Mouse (Mus musculus) spleen, adult 18-20 months (tissue): ENCODE measurements around the gene Rnf19b.
A peak's percentile ranks its signal among the peaks of the same experiment; 100 is the strongest.

ENCODE experiments used
- DNase-seq, 2 experiments: peaks; one replicate each; pipeline ENCODE4 v3.0.0; 2022; ENCODE audit warnings: mixed read lengths in 2 of 2

The Rnf19b gene

DNA sequence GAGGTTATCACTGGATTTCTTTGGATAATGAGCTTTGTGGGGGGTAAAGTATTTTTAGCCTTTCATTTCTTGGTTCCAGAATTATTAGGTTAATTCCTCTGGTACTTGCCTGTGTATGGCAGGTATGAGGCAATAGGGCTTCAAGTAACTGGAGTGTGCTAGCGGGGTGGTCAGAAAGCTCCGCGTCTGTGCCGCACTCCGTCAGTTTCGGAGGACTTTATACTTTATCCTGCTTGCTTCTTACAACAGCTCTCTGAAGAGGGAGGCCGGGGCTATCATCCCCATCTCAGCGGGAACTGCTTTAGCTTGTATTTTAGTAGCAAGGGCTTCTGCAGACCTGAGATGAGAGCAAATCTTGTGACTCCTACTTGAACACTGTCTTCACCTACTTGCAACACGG is 21.1 kb downstream of the Rnf19b start:
- DNase-seq: no peak

GRCm38 (mm10) chr4:129081041-129081440 is 23.0 kb downstream of the Rnf19b start:
- DNase-seq: no peak

DNA sequence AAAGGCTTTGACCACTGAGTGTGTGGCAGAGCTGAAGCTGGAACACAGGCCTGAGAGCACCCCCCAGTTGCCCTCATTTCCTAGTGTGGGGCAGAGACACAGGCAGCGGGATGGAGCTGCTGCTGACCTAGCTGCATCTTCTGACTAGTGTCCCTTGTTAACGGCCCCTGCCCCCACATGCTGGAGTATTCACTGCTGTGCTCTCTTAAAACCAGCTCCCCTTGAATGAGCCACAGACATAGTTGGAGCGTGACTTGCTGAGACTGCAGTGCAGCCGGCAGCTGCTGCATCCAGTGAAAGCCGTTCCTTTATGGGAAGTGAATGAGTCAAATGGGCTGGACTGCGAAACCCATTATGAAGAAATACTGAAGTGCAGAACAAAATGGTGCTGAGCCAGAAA is 23.4 kb downstream of the Rnf19b start:
- no peak for DNase-seq

DNA sequence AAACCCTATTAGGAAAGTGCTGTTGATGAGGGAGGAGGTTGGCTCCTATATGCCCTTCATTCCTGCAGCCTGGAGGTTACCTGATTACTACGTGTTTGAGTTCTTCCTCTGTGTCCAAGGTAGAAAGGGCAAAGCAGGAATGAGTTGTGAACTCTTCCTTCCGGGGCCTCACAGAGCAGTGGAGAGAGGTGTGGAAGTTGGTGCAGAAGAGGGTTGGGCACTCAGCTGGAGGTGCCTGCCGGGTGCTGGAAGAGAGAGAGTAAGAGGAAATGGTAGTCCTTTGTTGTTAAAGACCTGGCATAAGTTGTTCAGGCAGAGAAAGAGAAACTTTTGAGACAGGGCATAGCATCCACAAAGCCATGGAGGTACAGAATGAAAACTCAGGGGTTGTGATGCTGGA is 23.9 kb downstream of the Rnf19b start:
- no peak for DNase-seq

GRCm38 (mm10) chr4:129082379-129083115 is 24.5 kb downstream of the Rnf19b start:
- DNase-seq: peak; percentile 42 to 74

DNA sequence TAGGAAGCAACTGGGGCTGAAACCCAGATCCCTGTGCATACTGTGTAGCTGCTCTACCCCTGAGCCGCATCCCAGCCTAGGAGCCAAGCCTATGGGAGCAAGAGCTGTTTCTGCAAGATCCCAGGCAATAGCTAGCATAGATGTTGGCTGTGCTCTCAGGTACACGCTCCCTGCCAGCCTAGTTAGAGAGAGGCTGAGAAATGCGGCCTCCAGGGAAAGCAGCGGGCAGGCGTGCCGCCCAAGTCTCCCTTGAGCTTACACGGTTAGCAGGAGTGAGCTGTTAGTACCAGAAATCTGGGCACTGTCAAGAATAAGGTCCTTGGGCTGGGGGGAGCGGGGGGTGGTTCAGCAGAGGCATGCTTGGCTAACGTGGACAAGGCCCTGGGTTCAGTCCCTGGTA is 26.8 kb downstream of the Rnf19b start:
- no peak for DNase-seq

GRCm38 (mm10) chr4:129086078-129086477 is 28.0 kb downstream of the Rnf19b start:
- DNase-seq: peak in 1 of 2 experiments; percentile 72

GRCm38 (mm10) chr4:129087850-129088249 is 29.8 kb downstream of the Rnf19b start:
- DNase-seq: no peak

- DNase-seq: no peak
Observed at GRCm38 (mm10) chr4:129095276-129095675, 37.2 kb downstream of the Rnf19b start.

- DNase-seq: no peak
Observed at GRCm38 (mm10) chr4:129097006-129097405, 38.9 kb downstream of the Rnf19b start.

DNA sequence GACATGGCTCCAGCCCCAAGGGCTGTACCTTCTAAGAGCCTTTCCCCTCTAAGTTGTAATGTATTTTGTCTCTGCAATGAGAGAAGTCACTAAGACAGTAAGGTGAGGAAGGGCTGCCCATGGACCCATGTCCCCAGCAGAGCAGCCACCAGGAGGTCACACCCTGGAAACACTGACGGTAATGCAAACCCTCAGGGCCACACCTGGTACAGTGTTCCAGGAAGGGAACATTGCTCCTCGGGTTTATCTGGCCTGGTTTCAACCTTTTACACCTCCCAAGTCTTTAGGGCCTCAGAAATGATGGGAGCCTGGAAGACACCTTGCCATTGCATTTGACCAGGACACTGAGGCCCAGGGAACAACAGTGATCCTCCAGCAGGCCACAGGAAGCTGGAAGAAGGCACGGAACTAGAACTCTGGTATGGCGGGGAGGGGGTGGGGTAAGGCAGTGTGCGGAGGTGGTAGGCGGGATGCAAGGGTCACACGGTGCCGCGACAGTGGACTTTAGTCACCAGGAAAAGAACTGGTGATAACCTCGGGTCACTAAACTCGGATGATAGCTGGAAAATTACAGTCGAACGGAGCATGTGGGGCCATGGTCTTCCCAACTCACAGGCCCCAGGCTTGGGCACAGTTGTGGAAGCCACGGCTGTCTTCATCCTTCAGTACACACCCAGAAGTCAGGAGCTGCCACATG is 44.2 kb downstream of the Rnf19b start:
- DNase-seq: no peak

DNA sequence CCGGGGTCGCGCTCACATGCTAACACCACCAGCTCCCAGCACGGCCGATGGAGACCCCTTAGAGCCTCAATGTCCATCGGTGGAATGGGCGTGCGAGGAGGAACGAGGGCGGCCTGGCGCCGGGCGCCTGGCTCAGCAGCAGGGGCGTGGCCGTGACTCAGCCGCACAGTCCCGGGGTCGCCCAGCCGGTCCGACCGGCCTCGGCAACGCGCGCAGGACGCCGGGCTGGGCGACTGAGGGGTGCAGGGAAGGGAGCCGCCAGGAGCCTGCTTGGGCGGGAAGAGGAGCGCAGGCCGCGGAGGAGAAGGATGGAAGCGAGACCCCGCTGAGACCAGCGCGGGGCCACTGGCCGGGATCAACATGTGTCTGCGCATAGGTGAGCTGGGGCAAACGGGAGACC is 47.3 kb downstream of the Rnf19b start, which contains the start of gene Tmem54:
Tmem54 (plus strand) TSS at position 193 of the 400 bp plus-strand sequence.
- no peak for DNase-seq

DNA sequence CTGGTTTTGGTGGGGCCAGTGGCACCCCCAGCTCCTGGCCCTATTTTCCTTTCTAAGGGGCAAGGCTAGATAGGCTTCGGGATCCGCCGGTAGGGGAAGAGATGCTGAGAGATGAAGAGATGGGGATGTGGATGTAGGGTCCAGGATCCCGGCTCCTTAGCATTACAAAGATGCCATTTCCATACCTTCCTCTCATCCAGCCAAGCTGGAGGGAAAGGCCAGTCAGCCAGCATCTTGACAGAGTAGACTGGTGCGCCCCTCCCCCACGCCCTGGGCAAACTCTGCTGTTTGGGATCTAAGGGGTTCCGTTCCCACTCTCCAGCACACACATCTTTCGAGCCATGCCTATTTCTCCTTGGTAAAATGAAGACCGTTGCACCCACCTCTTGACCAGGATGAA is 48.0 kb downstream of the Rnf19b start:
- no peak for DNase-seq

DNA sequence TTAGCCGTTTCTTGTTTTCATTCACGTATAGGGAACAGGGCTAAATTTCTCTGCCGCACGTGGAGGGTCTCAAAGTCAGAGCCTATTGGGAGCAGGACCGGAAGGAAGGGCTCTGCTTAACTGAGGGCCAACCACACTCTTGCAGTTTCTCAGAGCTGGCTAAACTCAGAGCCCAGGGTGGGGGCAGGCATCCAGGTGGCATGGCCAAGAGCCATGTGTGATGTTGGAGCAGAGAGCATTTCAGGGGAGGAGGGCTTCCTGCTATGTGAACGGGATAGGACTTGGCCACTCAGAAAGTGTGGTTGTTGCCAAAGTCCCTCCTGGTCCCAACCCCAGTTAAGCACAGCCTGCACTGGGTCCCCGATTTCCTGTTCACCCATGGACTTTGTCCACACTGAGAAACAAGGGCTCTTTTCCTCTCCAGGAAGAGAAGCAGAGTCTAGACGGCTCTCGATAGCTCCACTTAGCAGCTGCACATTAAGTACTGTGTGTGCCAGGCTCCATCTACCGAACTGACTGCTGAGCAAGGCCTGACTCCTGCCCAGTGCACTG is 49.4 kb downstream of the Rnf19b start:
- no peak for DNase-seq

GRCm38 (mm10) chr4:129108624-129109023 is 50.6 kb downstream of the Rnf19b start:
- DNase-seq: no peak

GRCm38 (mm10) chr4:129110804-129111203 is 52.7 kb downstream of the Rnf19b start:
- no peak for DNase-seq

- no peak for DNase-seq
Observed at GRCm38 (mm10) chr4:129111350-129111749, 53.3 kb downstream of the Rnf19b start.

DNA sequence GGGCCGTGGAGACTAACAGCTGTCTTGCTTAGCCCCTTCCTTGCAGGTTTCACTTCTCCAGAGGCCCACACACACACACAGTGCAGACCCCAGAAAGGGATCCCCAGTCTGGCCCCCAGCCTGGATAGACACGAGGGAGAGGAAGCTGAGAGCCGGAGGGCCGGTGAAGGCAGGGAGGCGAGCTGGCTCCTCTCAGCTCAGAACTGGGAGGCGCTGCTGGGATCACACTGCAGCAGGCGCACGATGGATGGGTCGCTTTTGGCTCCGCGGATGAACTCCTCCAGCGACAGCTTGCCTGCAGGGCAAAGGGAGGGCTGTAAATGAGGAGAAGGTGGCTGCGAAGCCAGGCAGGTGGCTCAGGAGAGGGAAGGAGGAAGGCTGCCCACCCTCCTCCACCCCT is 54.2 kb downstream of the Rnf19b start:
- DNase-seq: no peak

DNA sequence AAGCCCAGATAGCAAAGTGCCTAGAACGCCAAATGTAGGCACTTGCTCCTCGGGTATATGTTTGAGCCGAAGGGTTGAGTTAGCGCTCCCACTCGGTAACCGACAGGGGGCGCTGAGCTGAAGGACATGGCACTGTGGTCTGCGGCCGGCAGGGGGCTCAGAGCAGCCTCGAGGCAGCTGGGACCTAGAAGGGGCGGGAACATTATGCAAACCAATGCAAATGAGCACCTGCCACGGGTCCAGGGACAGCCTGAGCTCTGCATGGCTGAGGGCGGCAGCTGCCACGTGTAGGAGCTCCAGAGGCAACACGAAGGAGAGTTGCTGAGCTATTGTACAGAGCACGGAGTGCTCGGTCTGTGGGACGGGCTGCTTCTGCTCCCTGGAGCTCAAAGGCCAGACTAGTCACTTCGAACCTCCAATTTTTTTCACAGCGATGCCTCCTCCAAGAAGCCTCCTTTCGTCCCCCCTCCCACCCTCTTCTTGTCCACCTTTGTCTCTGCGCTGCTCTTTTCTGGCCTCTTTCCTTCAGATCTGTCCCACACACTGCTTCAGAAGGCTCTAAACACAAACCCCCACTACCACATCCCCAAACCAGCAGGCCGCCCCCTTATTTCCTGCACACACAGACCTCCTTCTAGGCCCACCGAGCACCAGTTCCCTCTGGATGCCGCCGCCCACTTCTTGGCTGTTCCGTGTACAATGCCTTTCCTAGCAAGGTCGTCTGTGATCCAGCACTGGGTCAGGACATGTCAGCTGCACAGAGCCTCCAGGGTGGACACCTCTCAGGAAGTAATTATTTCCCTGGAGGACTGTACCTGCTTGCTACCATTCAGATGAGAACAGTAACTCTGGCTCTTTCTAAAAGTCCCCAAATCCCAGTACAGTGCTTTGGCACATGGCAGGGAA is 55.3 kb downstream of the Rnf19b start:
- DNase-seq: peak in 1 of 2 experiments; percentile 24

GRCm38 (mm10) chr4:129116703-129117102 is 58.6 kb downstream of the Rnf19b start:
- no peak for DNase-seq

DNA sequence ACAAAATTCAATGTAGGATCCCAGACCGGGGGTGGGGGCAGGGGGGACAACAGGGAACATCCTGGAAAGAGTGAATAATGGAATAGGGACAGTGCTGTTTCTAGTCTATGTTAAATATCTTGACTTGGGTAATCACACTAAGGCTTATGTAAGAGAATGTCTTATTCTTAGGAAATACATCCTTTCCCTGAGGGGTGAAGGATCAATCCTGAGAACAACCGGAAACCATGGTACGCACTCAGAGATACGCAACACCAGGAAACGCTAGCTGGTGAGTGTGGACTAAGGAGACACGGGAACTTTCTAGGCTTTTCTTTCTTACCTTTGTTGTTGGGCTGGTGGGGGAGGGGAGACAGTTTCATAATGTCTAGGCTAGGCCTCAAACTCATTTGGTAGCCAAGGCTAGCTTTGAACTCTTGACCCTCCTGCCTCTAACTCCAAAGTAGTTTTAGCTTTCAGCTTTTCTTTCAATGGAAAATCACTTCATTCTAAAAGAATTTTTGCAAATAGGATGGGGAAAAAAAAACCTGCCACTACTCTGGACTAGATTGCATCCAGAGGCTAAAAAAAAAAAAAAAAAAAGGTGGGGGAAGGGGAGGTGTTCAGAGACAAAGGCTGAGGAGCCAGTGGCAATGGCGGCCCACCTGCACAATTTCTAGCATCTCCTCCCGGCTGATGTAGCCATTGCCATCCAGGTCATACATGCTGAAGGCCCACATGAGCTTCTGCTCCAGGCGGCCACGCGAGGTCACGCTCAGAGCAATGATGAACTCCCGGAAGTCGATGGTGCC is 59.8 kb downstream of the Rnf19b start:
- no peak for DNase-seq

DNA sequence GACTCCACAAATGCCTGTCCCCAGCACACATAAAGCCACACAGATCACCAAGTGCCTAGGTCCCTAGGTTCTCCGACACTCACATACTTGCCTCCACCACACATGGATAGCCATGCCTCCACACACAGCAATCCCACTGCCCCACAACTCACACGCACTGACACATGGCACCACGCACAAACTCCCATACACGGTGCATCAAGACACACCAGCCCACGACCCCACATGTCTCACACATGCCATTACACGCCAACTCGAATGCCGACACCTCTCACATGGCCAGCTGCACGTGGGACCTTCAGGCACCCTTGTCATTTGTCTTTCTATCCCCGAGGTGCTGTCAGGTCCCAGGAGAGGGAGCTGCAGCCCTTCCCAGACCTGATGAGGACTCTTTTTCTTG is 61.6 kb downstream of the Rnf19b start:
- DNase-seq: no peak
